9 mouse cellular contexts compared by ENCODE assay signal in genomic region chr9:96873082-96873481, GRCm38 (mm10). TPM values are rescaled to one million over a fixed set of nuclear protein-coding genes. Genes with fewer than 3 reads are reported as not detected.
DNase-seq lines count a peak whose midpoint lies in the region; ATAC-seq and TF ChIP-seq lines count a peak whose summit lies in the region.
"Had no signal": no experiment of that assay in that cellular context is flagged by ENCODE, and none has a peak within 500 bp of the region (broad histone marks: within the 10 kb centered on the region; RNA-seq: fewer than 3 reads in every experiment).

No protein-coding gene starts in this region.

- 0 out of 2 replicates have a peak, but pooled peaks have one; percentile 21 for ATAC-seq in forebrain, embryonic 15.5 days (replicated peaks)
- ATAC-seq in forebrain, embryonic 11.5 days (replicated peaks; ENCODE audit: low FRiP score): no peak
- ATAC-seq in limb, embryonic 11.5 days (ENCODE audit: insufficient number of reproducible peaks, low FRiP score, low TSS enrichment, low read depth): no peak
- no peak for ATAC-seq in hindbrain, embryonic 16.5 days

- no peaks in the 10 kb centered on the region for H3K9me3 ChIP-seq in forebrain, embryonic 15.5 days
- no peaks in the 10 kb centered on the region; the same call in 1 of the 2 replicates for H3K9me3 ChIP-seq in forebrain, embryonic 11.5 days (ENCODE audit: control insufficient read depth, low read length)
- H3K9me3 ChIP-seq in limb, embryonic 11.5 days (ENCODE audit: control insufficient read depth, low read length): no peaks in the 10 kb centered on the region
- H3K9me3 ChIP-seq in hindbrain, embryonic 16.5 days (ENCODE audit: control insufficient read depth, low read length): no peaks in the 10 kb centered on the region
- H3K9me3 ChIP-seq: liver, embryonic 15.5 days had no signal

- H3K4me3 ChIP-seq in forebrain, embryonic 15.5 days: no peak overlapping the region
- no peak overlapping the region for H3K4me3 ChIP-seq in forebrain, embryonic 11.5 days (ENCODE audit: low read depth, low read length)
- H3K4me3 ChIP-seq in embryonic fibroblast, embryonic 13.5 days (ENCODE audit: insufficient read depth, low read length): no peak overlapping the region
- H3K4me3 ChIP-seq in limb, embryonic 11.5 days (ENCODE audit: low read depth, low read length): no peak overlapping the region
- no peak overlapping the region for H3K4me3 ChIP-seq in hindbrain, embryonic 16.5 days (ENCODE audit: low read length)
- H3K4me3 ChIP-seq: liver, embryonic 15.5 days had no signal

- DNase-seq in forebrain, embryonic 11.5 days (ENCODE audit: low spot score): no peak
- peak; percentile 65 for DNase-seq in urinary bladder, postnatal 14 days (ENCODE audit: low spot score)
- no peak for DNase-seq in urinary bladder, adult 18-20 months (ENCODE audit: low spot score in 2 of 2)
- peak; percentile 54 for DNase-seq in limb, embryonic 11.5 days (ENCODE audit: low spot score)
- DNase-seq in telencephalon, adult 2 months (ENCODE audit: low read depth, low spot score): peak; percentile 68

- WGBS in forebrain, embryonic 15.5 days: 78% methylated on average over 5 of the region's 5 CpGs
- WGBS in forebrain, embryonic 11.5 days: 80% methylated on average over 5 of the region's 5 CpGs
- 74% methylated on average over 5 of the region's 5 CpGs for WGBS in limb, embryonic 11.5 days
- 77% methylated on average over 5 of the region's 5 CpGs for WGBS in hindbrain, embryonic 16.5 days

- no peak overlapping the region for H3K4me2 ChIP-seq in forebrain, embryonic 15.5 days (replicated peaks)
- no peak overlapping the region for H3K4me2 ChIP-seq in forebrain, embryonic 11.5 days (ENCODE audit: low read depth, low read length, severe bottlenecking)
- no peak overlapping the region for H3K4me2 ChIP-seq in limb, embryonic 11.5 days (ENCODE audit: low read depth, severe bottlenecking)
- H3K4me2 ChIP-seq in hindbrain, embryonic 16.5 days (ENCODE audit: low read length): no peak overlapping the region
- H3K4me2 ChIP-seq: liver, embryonic 15.5 days had no signal

- no peak overlapping the region for H3K27ac ChIP-seq in forebrain, embryonic 15.5 days (replicated peaks)
- no peak overlapping the region for H3K27ac ChIP-seq in forebrain, embryonic 11.5 days (ENCODE audit: low read depth, low read length)
- no peak overlapping the region for H3K27ac ChIP-seq in embryonic fibroblast, embryonic 13.5 days (ENCODE audit: insufficient read depth, low read length)
- no peak overlapping the region for H3K27ac ChIP-seq in limb, embryonic 11.5 days (replicated peaks; ENCODE audit: low read depth, low read length)
- no peak overlapping the region for H3K27ac ChIP-seq in hindbrain, embryonic 16.5 days (ENCODE audit: low read depth, low read length)
- H3K27ac ChIP-seq: liver, embryonic 15.5 days had no signal

- H3K36me3 ChIP-seq in forebrain, embryonic 15.5 days: no peaks in the 10 kb centered on the region
- no peaks in the 10 kb centered on the region for H3K36me3 ChIP-seq in forebrain, embryonic 11.5 days (ENCODE audit: control insufficient read depth, insufficient read depth, low read length)
- H3K36me3 ChIP-seq in limb, embryonic 11.5 days (ENCODE audit: control insufficient read depth, insufficient read depth, low read length): 0 out of 2 replicates have a peak, but pooled peaks cover 2% of the 10 kb centered on the region
- H3K36me3 ChIP-seq in hindbrain, embryonic 16.5 days (ENCODE audit: control insufficient read depth, insufficient read depth, low read length): no peaks in the 10 kb centered on the region; the same call in 1 of the 2 replicates
- H3K36me3 ChIP-seq: liver, embryonic 15.5 days had no signal

- no peak overlapping the region for H3K9ac ChIP-seq in forebrain, embryonic 15.5 days (replicated peaks)
- H3K9ac ChIP-seq in forebrain, embryonic 11.5 days (ENCODE audit: low read length): no peak overlapping the region
- H3K9ac ChIP-seq in limb, embryonic 11.5 days (ENCODE audit: low read length): no peak overlapping the region
- no peak overlapping the region for H3K9ac ChIP-seq in hindbrain, embryonic 16.5 days (ENCODE audit: low read depth, low read length)
- H3K9ac ChIP-seq: liver, embryonic 15.5 days had no signal

- no peaks in the 10 kb centered on the region for H3K27me3 ChIP-seq in forebrain, embryonic 15.5 days
- H3K27me3 ChIP-seq in forebrain, embryonic 11.5 days (ENCODE audit: control insufficient read depth, insufficient read depth, low read length): no peaks in the 10 kb centered on the region
- no peaks in the 10 kb centered on the region for H3K27me3 ChIP-seq in limb, embryonic 11.5 days (ENCODE audit: control insufficient read depth, insufficient read depth, low read length)
- no peaks in the 10 kb centered on the region for H3K27me3 ChIP-seq in hindbrain, embryonic 16.5 days (replicated peaks; ENCODE audit: control insufficient read depth, insufficient read depth, low read length)
- H3K27me3 ChIP-seq: liver, embryonic 15.5 days had no signal

- peak; percentile 58; the same call in 1 of the 2 replicates for TF ChIP-seq CTCF in embryonic fibroblast, embryonic 13.5 days (IDR thresholded peaks at IDR 0.05; ENCODE audit: borderline replicate concordance, insufficient read depth, low read length)

- no peaks in the 10 kb centered on the region for H3K4me1 ChIP-seq in forebrain, embryonic 15.5 days
- 0 out of 2 replicates have a peak, but pooled peaks cover 1% of the 10 kb centered on the region for H3K4me1 ChIP-seq in forebrain, embryonic 11.5 days (replicated peaks; ENCODE audit: control insufficient read depth, insufficient read depth, low read length)
- H3K4me1 ChIP-seq in embryonic fibroblast, embryonic 13.5 days (ENCODE audit: control insufficient read depth, insufficient read depth, low read length): peaks cover 8% of the 10 kb centered on the region; the same call in 1 of the 2 replicates
- 0 out of 2 replicates have a peak, but pooled peaks cover 3% of the 10 kb centered on the region for H3K4me1 ChIP-seq in limb, embryonic 11.5 days (ENCODE audit: control insufficient read depth, insufficient read depth, low read length)
- no peaks in the 10 kb centered on the region for H3K4me1 ChIP-seq in hindbrain, embryonic 16.5 days (ENCODE audit: control insufficient read depth, insufficient read depth, low read depth, low read length)
- H3K4me1 ChIP-seq: liver, embryonic 15.5 days had no signal

- TF ChIP-seq POLR2A in embryonic fibroblast, embryonic 13.5 days (IDR thresholded peaks at IDR 0.05; ENCODE audit: low read depth, low read length): no peak

RNA-seq across cellular contexts. Expression of gene Pxylp1, which starts 19.4 kb away (rescaled TPM):
- 33.8 and 36.6 TPM in 2 replicates for polyA plus RNA-seq in forebrain, embryonic 15.5 days (2015; fragmentation: Nextera tagmentation; extraction: Ambion mirVana)
- polyA plus RNA-seq in forebrain, embryonic 11.5 days (2014; fragmentation: Nextera tagmentation; extraction: Ambion mirVana): 34.0 and 39.0 TPM in 2 replicates
- polyA plus RNA-seq in embryonic fibroblast, embryonic 13.5 days (2011; ENCODE audit: insufficient read length, low read depth, missing spikeins): 19.5 and 31.4 TPM in 2 replicates
- 15.5 and 15.9 TPM in 2 replicates for polyA plus RNA-seq in limb, embryonic 11.5 days (2014; fragmentation: Nextera tagmentation; extraction: Ambion mirVana)
- 30.7 and 37.6 TPM in 2 replicates for polyA plus RNA-seq in hindbrain, embryonic 16.5 days (2015; fragmentation: Nextera tagmentation; extraction: Ambion mirVana)

Comparison
In these comparisons a context has a peak if more than half of its experiments do, and no peak if none do; other contexts are left out.
1. DNase-seq: peak in urinary bladder, postnatal 14 days (single experiment), limb, embryonic 11.5 days (single experiment) and telencephalon, adult 2 months (single experiment); none in forebrain, embryonic 11.5 days (single experiment) and urinary bladder, adult 18-20 months (0 of 2).